Mouse (Mus musculus) midbrain, embryonic 13.5 days (tissue): ENCODE measurements around the gene Gm10639. TPM values are rescaled to one million over a fixed set of nuclear protein-coding genes. Genes with fewer than 3 reads are reported as not detected.
"Not testable (repeated sequence)": the region's sequence is repeated elsewhere in the genome, so short reads cannot be mapped to it uniquely, and the experiment has no call there.

Experiments used
- ATAC-seq: fragments of 200-750 bp; cut with Nextera tagmentation; 2 replicates; pipeline ENCODE4 v1.8.0; 2017; ENCODE audit warnings: mild to moderate bottlenecking, moderate TSS enrichment, moderate library complexity
- H3K27ac ChIP-seq: fragments of 300-500 bp; sonication (generic); 2 replicates; pipeline ENCODE4 v1.5.1; 2015; ENCODE audit warnings: inconsistent platforms, mild to moderate bottlenecking, moderate library complexity
- H3K27me3 ChIP-seq: fragments of 300-500 bp; sonication (generic); 2 replicates; pipeline ENCODE4 v1.6.1; 2015; ENCODE audit warnings: mild to moderate bottlenecking, inconsistent platforms
- H3K36me3 ChIP-seq: fragments of 300-500 bp; sonication (generic); 2 replicates; pipeline ENCODE4 v1.6.1; 2015; ENCODE audit warnings: mild to moderate bottlenecking, inconsistent platforms
- H3K4me1 ChIP-seq: fragments of 300-500 bp; sonication (generic); replicated peaks from 2 replicates; pipeline ENCODE4 v1.6.1; 2015; ENCODE audit warnings: inconsistent platforms
- H3K4me2 ChIP-seq: fragments of 300-500 bp; sonication (generic); replicated peaks from 2 replicates; pipeline ENCODE4 v1.6.1; 2015; ENCODE audit warnings: moderate library complexity, mild to moderate bottlenecking, inconsistent platforms
- H3K4me3 ChIP-seq: fragments of 300-500 bp; sonication (generic); replicated peaks from 2 replicates; pipeline ENCODE4 v1.5.1; 2015; ENCODE audit warnings: mild to moderate bottlenecking, inconsistent platforms
- H3K9ac ChIP-seq: fragments of 300-500 bp; sonication (generic); replicated peaks from 2 replicates; pipeline ENCODE4 v1.6.1; 2015; ENCODE audit warnings: mild to moderate bottlenecking, inconsistent platforms
- H3K9me3 ChIP-seq: fragments of 300-500 bp; sonication (generic); 2 replicates; pipeline ENCODE4 v1.6.1; 2016; ENCODE audit warnings: mild to moderate bottlenecking, inconsistent platforms
- WGBS: fragments of 180-500 bp; shearing (Covaris S2); methylation state at CpG from one replicate; pipeline ENCODE4 v1.1.7; 2015; 5-methylcytosine and 5-hydroxymethylcytosine counted together
- polyA plus RNA-seq: library from polyadenylated mRNA; unstranded; fragments of >200 nt; fragmentation: Nextera tagmentation; extraction: Ambion mirVana; gene quantifications from 2 replicates; pipeline ENCODE4 v1.2.1, GENCODE M21; 2015

Gene Gm10639
- polyA plus RNA-seq, 1 experiment from 2014 or later, result not detected

DNA sequence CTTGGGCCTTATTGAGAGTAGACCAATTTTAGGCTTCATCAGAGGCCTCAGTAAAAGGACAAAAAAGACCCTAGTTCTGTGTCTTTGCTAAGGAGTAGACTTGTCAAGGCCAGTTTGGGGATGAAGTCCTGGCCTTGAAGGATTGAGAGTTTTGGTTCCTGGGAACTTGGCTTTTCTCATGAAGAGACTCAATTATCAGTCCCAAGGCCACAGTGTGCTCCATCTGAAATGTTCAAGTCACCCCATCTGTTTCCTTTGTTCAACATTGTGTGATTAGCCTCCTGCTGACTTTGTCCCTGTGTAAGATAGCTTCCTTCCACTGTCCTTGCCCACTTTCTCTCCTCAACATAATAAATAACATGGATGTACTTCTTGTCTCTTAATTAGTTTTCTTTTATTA, 60.3 kb downstream of the Gm10639 start:
- H3K27ac ChIP-seq, H3K9me3 ChIP-seq, H3K36me3 ChIP-seq, H3K4me2 ChIP-seq, H3K27me3 ChIP-seq, H3K4me3 ChIP-seq, H3K4me1 ChIP-seq, H3K9ac ChIP-seq, ATAC-seq: not testable (repeated sequence)

- Histone ChIP-seq H3K4me2 (no peak overlapping the region), H3K9ac (no peak overlapping the region), H3K27ac (no peak overlapping the region), H3K4me3 (no peak overlapping the region), H3K9me3 (no peaks in the 10 kb centered on the region), H3K36me3 (no peaks in the 10 kb centered on the region), H3K27me3 (no peaks in the 10 kb centered on the region), H3K4me1 (no peaks in the 10 kb centered on the region)
- no peak for ATAC-seq
- 88% methylated on average over 6 of the region's 6 CpGs for whole genome bisulfite sequencing
Measured at GRCm38 (mm10) chr9:78351504-78352220, 61.9 kb downstream of the Gm10639 start.

Other genes with a start within 250 kb of the Gm10639 start
- gene Gcm1, start 238.0 kb upstream of the Gm10639 start, polyA plus RNA-seq, result 0.07 TPM in 1 of 2 replicates, not detected in the other
- gene Fbxo9, start 180.9 kb upstream of the Gm10639 start, polyA plus RNA-seq, result 38.2 and 44.3 TPM in 2 replicates
- 42.0 and 42.3 TPM in 2 replicates for gene Ick, start 180.7 kb upstream of the Gm10639 start, polyA plus RNA-seq
- gene Gsta4, start 107.1 kb upstream of the Gm10639 start, polyA plus RNA-seq, result 15.5 and 19.5 TPM in 2 replicates
- not detected in 2 replicates for gene Gsta1, start 59.3 kb upstream of the Gm10639 start, polyA plus RNA-seq
- gene Gm3776, start 32.8 kb upstream of the Gm10639 start, polyA plus RNA-seq, result not detected in 2 replicates
- not detected in 2 replicates for gene Omt2a, start 24.9 kb downstream of the Gm10639 start, polyA plus RNA-seq
- not detected in 2 replicates for gene Omt2b, start 37.7 kb downstream of the Gm10639 start, polyA plus RNA-seq
- gene Gsta2, start 65.9 kb downstream of the Gm10639 start, polyA plus RNA-seq, result not detected in 2 replicates
- 1.8 and 2.0 TPM in 2 replicates for gene Dppa5a, start 78.3 kb downstream of the Gm10639 start, polyA plus RNA-seq
- 5.4 and 5.5 TPM in 2 replicates for gene Ooep, start 88.8 kb downstream of the Gm10639 start, polyA plus RNA-seq
- gene Ddx43, start 105.9 kb downstream of the Gm10639 start, polyA plus RNA-seq, result 0.28 and 0.31 TPM in 2 replicates
- gene Cgas, start 153.3 kb downstream of the Gm10639 start, polyA plus RNA-seq, result 0.46 and 0.51 TPM in 2 replicates
- 25.4 and 26.3 TPM in 2 replicates for gene Mto1, start 158.3 kb downstream of the Gm10639 start, polyA plus RNA-seq
- 0.58 and 1.0 TPM in 2 replicates for gene Gm17324, start 158.9 kb downstream of the Gm10639 start, polyA plus RNA-seq
- 3,693 and 3,771 TPM in 2 replicates for gene Eef1a1, start 199.2 kb downstream of the Gm10639 start, polyA plus RNA-seq